Mouse (Mus musculus) gastrocnemius, adult 2 months (tissue): Measurements from ENCODE around the gene Sgta. TPM values are rescaled to one million over a fixed set of nuclear protein-coding genes. Genes with fewer than 3 reads are reported as not detected.
"Not testable (repeated sequence)": the region's sequence is repeated elsewhere in the genome, so short reads cannot be mapped to it uniquely, and the experiment has no call there.

Experiments
- DNase-seq: peaks from one replicate; pipeline ENCODE4 v3.0.0; 2022
- H3K27ac ChIP-seq: fragments of 200-600 bp; 2 replicates; pipeline ENCODE4 v1.8.1; 2022; ENCODE audit warnings: mild to moderate bottlenecking
- H3K4me3 ChIP-seq: fragments of 200-600 bp; 2 replicates; pipeline ENCODE4 v1.8.1; 2022; ENCODE audit warnings: mild to moderate bottlenecking, moderate library complexity
- CTCF ChIP-seq: fragments of 200-600 bp; IDR thresholded peaks from 2 replicates; pipeline ENCODE4 v1.8.1; 2022; ENCODE audit warnings: antibody characterized with exemption, mild to moderate bottlenecking, moderate library complexity
- intact Hi-C: fragments of 180-260 bp; cut with DNase I; formaldehyde crosslinking; loops from one replicate; pipeline ENCODE4 v1.15.1; 2025
- total RNA-seq, 2 experiments: library from RNA; stranded (reverse); gene quantifications; 2 replicates each; pipeline ENCODE4 v1.2.3; 2021

Sgta gene
- total RNA-seq, 2 experiments from 2014 or later: 100 TPM

GRCm38 (mm10) chr10:81055169-81055568 is 4.8 kb downstream of the Sgta start:
- no peak for DNase-seq
- TF ChIP-seq CTCF: no peak
- intact Hi-C loops: no loop called here
- Histone ChIP-seq H3K4me3 (no peak overlapping the region), H3K27ac (peak overlapping the region; percentile 20; the same call in 1 of the 2 replicates)

DNA sequence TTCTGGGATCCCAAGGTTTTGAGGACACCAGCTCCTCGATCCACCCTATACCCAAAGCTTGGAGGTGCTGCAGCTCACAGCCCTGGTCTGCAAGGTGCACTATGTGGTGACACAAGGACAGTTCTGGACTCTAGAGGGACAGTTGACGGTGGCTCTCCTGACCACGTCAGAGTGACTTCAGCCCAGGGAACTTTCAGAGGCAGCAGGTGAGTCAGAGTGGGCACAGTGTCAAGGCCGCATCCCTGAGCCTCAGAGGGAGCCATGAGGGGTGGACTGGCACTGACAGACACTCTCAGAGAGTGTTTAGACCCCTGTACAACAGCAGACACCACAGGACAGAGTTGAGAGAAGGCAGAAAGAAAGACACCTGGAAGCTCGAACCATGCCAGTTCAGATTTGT is 7.4 kb downstream of the Sgta start:
- TF ChIP-seq CTCF: no peak
- intact Hi-C loops: no loop called here
- H3K4me3 ChIP-seq: no peak overlapping the region
- H3K27ac ChIP-seq: no peak overlapping the region
- DNase-seq: no peak

GRCm38 (mm10) chr10:81051133-81051532 is 8.8 kb downstream of the Sgta start:
- Histone ChIP-seq H3K4me3 (no peak overlapping the region), H3K27ac (no peak overlapping the region)
- intact Hi-C loops: no loop called here
- DNase-seq: no peak
- TF ChIP-seq CTCF: no peak

DNA sequence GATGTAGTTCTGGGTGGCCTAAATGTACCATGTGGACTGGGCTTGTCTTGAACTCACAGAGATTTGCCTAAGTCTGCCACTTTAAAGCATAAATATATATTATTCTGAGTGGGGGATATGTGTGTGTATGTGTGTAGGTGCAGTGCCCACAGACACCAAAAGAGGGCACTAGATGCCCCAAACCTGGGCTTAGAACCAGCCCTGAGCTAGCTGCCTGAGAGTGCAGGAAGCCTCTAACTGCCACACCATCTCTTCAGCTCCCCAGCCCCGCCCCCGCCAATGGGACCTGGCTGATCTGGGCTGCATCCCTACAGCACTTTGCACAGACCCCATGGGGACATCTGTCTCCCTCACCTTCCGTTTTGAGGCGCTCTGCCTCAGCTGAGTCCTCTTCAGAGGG is 9.3 kb downstream of the Sgta start:
- Histone ChIP-seq H3K27ac (no peak overlapping the region), H3K4me3 (no peak overlapping the region)
- no peak for DNase-seq
- peak; percentile 44 for TF ChIP-seq CTCF
- intact Hi-C loops: no loop called here

DNA sequence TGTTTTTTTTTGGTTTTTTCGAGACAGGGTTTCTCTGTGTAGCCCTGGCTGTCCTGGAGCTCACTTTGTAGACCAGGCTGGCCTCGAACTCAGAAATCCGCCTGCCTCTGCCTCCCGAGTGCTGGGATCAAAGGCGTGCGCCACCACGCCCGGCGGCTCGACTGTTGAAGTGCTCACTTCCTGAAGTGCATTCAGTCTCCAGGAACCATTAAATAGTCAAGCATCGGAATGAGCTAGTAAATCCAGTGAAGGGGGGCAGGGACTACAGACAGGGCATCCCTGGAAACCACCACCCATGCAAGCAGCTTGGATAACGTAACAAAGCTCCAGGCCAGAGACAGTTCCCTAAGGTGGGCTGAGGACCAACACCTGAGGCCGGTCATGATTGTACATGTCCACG is 14.7 kb downstream of the Sgta start:
- H3K4me3 ChIP-seq, DNase-seq, intact Hi-C loops, H3K27ac ChIP-seq: not testable (repeated sequence)

DNA sequence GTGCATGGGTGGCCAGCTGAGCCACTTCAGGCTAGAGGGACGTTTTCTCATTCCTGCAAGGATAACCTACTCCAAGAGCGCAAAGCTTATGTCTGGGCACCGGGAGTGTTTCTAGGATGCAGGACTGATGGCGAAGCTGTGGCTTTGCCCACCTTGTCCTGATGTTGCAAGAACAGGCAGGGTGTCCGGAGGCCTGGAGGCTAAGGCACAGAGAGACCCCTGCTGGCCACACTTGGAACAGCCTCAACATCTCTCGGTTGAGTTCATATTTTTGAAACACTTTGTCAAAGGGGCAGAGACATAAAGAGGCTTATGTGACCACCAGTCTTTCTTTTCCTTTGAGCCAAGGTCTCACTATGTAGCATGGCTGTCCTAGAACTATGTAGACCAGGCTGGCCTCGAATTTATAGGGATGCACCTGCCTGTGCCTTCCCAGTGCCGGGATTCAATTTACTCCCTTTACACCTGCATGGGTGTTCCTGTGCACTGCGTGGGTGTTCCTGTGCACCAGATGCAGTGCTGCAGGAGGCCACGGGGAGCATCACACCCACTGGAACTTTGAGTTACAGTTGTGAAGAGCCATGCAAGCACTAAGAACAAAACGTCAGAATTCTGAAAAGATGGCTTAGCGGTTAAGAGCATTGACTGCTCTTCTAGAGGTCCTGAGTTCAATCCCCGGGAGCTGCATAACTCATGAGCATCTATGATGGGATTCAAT is 18.4 kb downstream of the Sgta start:
- intact Hi-C loops: loop anchor here (1.0 to 5.0 kb wide), 2 partner anchors 25 to 39 kb away; no protein-coding TSS in a partner anchor
- TF ChIP-seq CTCF: peak; percentile 94
- Histone ChIP-seq H3K4me3 (no peak overlapping the region), H3K27ac (no peak overlapping the region)
- peak; percentile 79 for DNase-seq

GRCm38 (mm10) chr10:81036988-81037580 is 22.9 kb downstream of the Sgta start, which contains the start of gene Slc39a3:
TSS of gene Slc39a3 (minus strand) at chr10:81037426.
- no peak for TF ChIP-seq CTCF
- DNase-seq: peak; percentile 98
- peak within 1 kb of the TSS; percentile 89 for H3K27ac ChIP-seq
- intact Hi-C loops: loop anchor here (2.0 kb wide), 1 partner anchor 20 kb away; no protein-coding TSS in a partner anchor
- H3K4me3 ChIP-seq: peak within 1 kb of the TSS; percentile 92

GRCm38 (mm10) chr10:81036251-81036650 is 23.7 kb downstream of the Sgta start:
- no peak for DNase-seq
- intact Hi-C loops: loop anchor here (2.0 kb wide), 1 partner anchor 19 kb away; no protein-coding TSS in a partner anchor
- TF ChIP-seq CTCF: peak; percentile 44
- H3K27ac ChIP-seq: no peak overlapping the region
- H3K4me3 ChIP-seq: no peak overlapping the region

- DNase-seq: no peak
- Histone ChIP-seq H3K27ac (no peak overlapping the region), H3K4me3 (no peak overlapping the region)
- TF ChIP-seq CTCF: no peak
- intact Hi-C loops: no loop called here
Measured at GRCm38 (mm10) chr10:81033586-81033985, 26.4 kb downstream of the Sgta start.

- Histone ChIP-seq H3K4me3 (no peak overlapping the region), H3K27ac (no peak overlapping the region)
- TF ChIP-seq CTCF: no peak
- intact Hi-C loops: no loop called here
- DNase-seq: no peak
Measured at GRCm38 (mm10) chr10:81029031-81029430, 30.9 kb downstream of the Sgta start.

DNA sequence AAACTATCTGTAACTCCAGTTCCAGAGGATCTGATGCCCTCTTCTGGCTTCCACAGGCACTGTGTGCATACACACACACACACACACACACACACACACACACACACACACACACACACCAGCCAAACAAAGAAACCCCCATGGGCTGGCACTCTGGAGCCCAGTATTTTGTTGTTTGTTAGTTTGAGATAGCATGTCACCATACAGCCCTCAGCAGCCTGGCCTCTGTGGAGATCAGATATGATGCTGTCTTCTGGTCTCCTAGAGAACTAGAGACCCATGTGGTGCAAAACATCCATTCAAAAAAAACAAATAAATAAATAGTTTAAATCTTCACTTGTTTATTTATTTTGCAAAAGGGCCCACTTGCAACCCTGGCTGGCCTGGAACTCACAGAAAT is 31.8 kb downstream of the Sgta start:
- no peak for TF ChIP-seq CTCF

DNA sequence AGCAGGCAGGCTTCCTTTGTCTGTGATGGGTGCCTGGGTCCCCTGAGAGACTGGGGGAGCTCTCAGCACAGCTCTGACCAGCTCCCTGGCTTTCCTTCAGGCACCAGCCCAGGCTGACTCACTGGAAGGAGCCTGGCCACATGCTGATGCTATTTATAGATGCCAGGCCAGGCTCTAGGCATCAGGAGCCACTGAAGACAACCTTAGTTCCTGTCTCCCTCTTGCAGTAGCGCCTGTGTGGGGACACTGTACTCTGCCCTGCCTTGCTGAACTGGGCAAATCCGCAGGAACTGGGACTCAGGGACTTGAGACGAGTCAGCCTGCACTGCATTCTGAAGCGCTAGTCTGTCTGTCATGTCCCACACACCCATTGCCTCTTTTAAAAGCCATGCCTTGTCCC is 32.6 kb downstream of the Sgta start:
- intact Hi-C loops: no loop called here
- Histone ChIP-seq H3K27ac (peak overlapping the region; percentile 87), H3K4me3 (no peak overlapping the region)
- TF ChIP-seq CTCF: no peak
- DNase-seq: peak; percentile 82

More for the DNA sequence above, 31.8 kb downstream of the Sgta start:
- Histone ChIP-seq H3K27ac (no peak overlapping the region; the same call in 1 of the 2 replicates), H3K4me3 (no peak overlapping the region)
- no peak for DNase-seq
- intact Hi-C loops: no loop called here

DNA sequence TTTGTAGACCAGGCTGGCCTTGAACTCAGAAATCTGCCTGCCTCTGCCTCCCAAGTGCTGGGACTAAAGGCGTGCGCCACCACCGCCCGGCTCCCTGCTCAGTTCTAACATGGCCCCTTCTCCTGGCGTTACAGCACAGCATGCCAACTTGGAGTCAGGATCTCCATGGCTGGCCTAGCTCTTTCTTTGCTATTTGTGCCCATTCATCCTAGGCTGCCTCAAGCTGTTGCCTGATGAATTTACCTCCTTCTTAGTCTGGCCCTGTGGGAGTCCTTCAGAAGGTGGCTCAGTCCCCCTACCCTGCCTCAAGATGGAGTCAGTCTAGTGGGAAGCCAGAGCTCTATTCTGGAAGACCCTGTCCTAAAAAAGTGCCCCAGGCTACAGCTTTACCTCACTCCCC is 33.1 kb downstream of the Sgta start:
- TF ChIP-seq CTCF: no peak
- Histone ChIP-seq H3K27ac (peak overlapping the region; percentile 87), H3K4me3 (no peak overlapping the region)
- intact Hi-C loops: no loop called here
- no peak for DNase-seq
